Comparison of ENCODE assay signal across 11 mouse cellular contexts in the genomic region with DNA sequence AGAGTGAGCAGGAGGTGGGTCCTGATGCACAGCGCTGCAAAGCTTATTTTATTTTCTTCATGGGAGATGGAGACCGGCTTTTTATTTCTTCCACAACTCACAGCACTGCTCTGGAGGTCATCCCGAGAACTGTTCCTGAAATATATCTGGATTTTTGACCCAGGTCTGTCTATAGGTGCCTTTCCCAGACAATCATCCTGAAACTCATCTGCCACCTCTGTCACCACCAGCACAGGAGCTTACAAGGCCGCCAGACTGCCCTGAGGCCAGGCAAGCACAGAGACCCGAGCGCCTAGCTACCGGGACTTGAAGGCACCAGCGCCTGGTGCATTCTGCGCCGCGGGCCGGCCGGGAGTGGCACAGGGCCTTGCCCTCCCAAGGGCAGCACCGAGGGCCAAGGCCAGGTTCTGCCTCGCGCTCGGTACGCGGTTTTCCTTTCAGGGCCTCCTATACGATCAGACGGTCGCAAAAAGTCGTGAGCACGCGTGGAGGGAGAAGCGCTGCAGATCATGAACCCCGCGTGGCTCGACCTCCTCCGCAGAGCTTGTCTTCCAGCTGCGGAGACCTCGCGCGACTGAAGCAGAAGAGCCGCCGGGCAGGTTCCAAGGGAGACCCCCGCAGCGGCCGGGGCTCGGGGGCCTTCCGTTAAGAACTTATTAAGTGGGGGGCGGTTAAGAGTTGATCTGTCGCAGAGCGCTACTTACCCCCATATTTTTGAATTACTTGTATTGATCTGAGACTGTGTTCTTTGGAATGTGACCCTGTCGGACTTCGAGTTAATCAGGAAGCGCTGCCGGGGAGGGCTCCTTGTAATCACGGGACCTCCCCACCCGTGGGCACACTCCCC. TPM values are rescaled to one million over a fixed set of nuclear protein-coding genes. Genes with fewer than 3 reads are reported as not detected.
DNase-seq lines count a peak whose midpoint lies in the region; ATAC-seq and TF ChIP-seq lines count a peak whose summit lies in the region.
"Had no signal": no experiment of that assay in that cellular context is flagged by ENCODE, and none has a peak within 500 bp of the region (broad histone marks: within the 10 kb centered on the region; RNA-seq: fewer than 3 reads in every experiment).

No protein-coding gene starts in this region.

- TF ChIP-seq CTCF in forebrain, postnatal 0 days (IDR thresholded peaks at IDR 0.05; ENCODE audit: low read depth) = no peak
- no peak for TF ChIP-seq CTCF in midbrain, postnatal 0 days (IDR thresholded peaks at IDR 0.05)

- no peaks in the 10 kb centered on the region for H3K36me3 ChIP-seq in forebrain, postnatal 0 days (ENCODE audit: insufficient read depth)
- H3K36me3 ChIP-seq in midbrain, postnatal 0 days (ENCODE audit: insufficient read depth, low read length) = no peaks in the 10 kb centered on the region
- H3K36me3 ChIP-seq: liver, embryonic 13.5 days had no signal

- 0 out of 2 replicates have a peak overlapping the region, but pooled peaks have one; percentile 8 for H3K4me2 ChIP-seq in forebrain, postnatal 0 days (ENCODE audit: low read depth)
- peak overlapping the region; percentile 37 for H3K4me2 ChIP-seq in midbrain, postnatal 0 days (ENCODE audit: low read depth, low read length, poor library complexity, severe bottlenecking)
- H3K4me2 ChIP-seq: liver, embryonic 13.5 days had no signal

- H3K4me1 ChIP-seq in forebrain, postnatal 0 days (ENCODE audit: insufficient read depth) = no peaks in the 10 kb centered on the region
- H3K4me1 ChIP-seq in midbrain, postnatal 0 days (ENCODE audit: insufficient read depth, low read length) = peaks cover 4% of the 10 kb centered on the region; the same call in 1 of the 2 replicates
- H3K4me1 ChIP-seq: liver, embryonic 13.5 days had no signal

- 3% methylated on average over 50 of the region's 50 CpGs for WGBS in forebrain, postnatal 0 days
- WGBS in midbrain, postnatal 0 days = 4% methylated on average over 50 of the region's 50 CpGs

- H3K9ac ChIP-seq in forebrain, postnatal 0 days = no peak overlapping the region
- peak overlapping the region; percentile 36; the same call in 1 of the 2 replicates for H3K9ac ChIP-seq in midbrain, postnatal 0 days (replicated peaks; ENCODE audit: low read length, poor library complexity, severe bottlenecking)
- H3K9ac ChIP-seq: liver, embryonic 13.5 days had no signal

- peak; percentile 32 to 51 for DNase-seq in cerebellum, adult 18-20 months
- DNase-seq in cerebellum, adult 8-10 months = peak; percentile 32
- no peak for DNase-seq in forebrain, postnatal 0 days
- DNase-seq in midbrain, postnatal 0 days (ENCODE audit: low spot score) = no peak
- DNase-seq in lung, postnatal 10 days = no peak
- no peak for DNase-seq in right cerebral cortex, adult 18-20 months
- DNase-seq in spleen, postnatal 36 days (ENCODE audit: low spot score in 2 of 2) = no peak
- DNase-seq: liver, embryonic 13.5 days had no signal

- H3K27me3 ChIP-seq in forebrain, postnatal 0 days (ENCODE audit: insufficient read depth, low read length) = peaks cover 84% of the 10 kb centered on the region
- peaks cover 34% of the 10 kb centered on the region for H3K27me3 ChIP-seq in midbrain, postnatal 0 days (ENCODE audit: insufficient read depth, low read length)

- H3K4me3 ChIP-seq in forebrain, postnatal 0 days (ENCODE audit: low read depth, low read length) = no peak overlapping the region; the same call in 1 of the 2 replicates
- H3K4me3 ChIP-seq in midbrain, postnatal 0 days (ENCODE audit: low read depth, low read length) = peak overlapping the region; percentile 28
- H3K4me3 ChIP-seq: liver, embryonic 13.5 days; megakaryocyte, embryonic 14.5 days had no signal

- ATAC-seq in cerebellum, adult (ENCODE audit: insufficient number of reproducible peaks, low FRiP score, low TSS enrichment) = no peak
- ATAC-seq in forebrain, postnatal 0 days = no peak
- 0 out of 2 replicates have a peak, but pooled peaks have one; percentile 11 for ATAC-seq in midbrain, postnatal 0 days (ENCODE audit: low FRiP score)

- no peak overlapping the region for H3K27ac ChIP-seq in forebrain, postnatal 0 days (ENCODE audit: low read depth, low read length)
- H3K27ac ChIP-seq in midbrain, postnatal 0 days (ENCODE audit: low read depth, low read length) = no peak overlapping the region
- H3K27ac ChIP-seq: liver, embryonic 13.5 days had no signal

- no peaks in the 10 kb centered on the region for H3K9me3 ChIP-seq in forebrain, postnatal 0 days (ENCODE audit: low read length)
- no peaks in the 10 kb centered on the region for H3K9me3 ChIP-seq in midbrain, postnatal 0 days (ENCODE audit: low read length)
- H3K9me3 ChIP-seq: liver, embryonic 13.5 days; megakaryocyte, embryonic 14.5 days had no signal

RNA-seq across cellular contexts. Expression of a gene that starts 9.8 kb away (rescaled TPM):
- 4.5 and 9.4 TPM in 2 replicates for total RNA-seq in forebrain, postnatal 0 days (2014; rRNA removed)
- 1.3 and 1.5 TPM in 2 replicates for polyA plus RNA-seq in forebrain, postnatal 0 days (2015; fragmentation: Nextera tagmentation; extraction: Ambion mirVana)
- total RNA-seq in midbrain, postnatal 0 days (2014; rRNA removed) = 27.6 and 28.0 TPM in 2 replicates
- polyA plus RNA-seq in midbrain, postnatal 0 days (2015; fragmentation: Nextera tagmentation; extraction: Ambion mirVana) = 5.7 and 6.5 TPM in 2 replicates
- polyA plus RNA-seq: gonadal fat pad, adult 2 months; liver, embryonic 13.5 days had no signal

Comparison
In these comparisons a context has a peak if more than half of its experiments do, and no peak if none do; other contexts are left out.
1. DNase-seq: peak in cerebellum, adult 18-20 months (2 of 2) and cerebellum, adult 8-10 months (single experiment); none in forebrain, postnatal 0 days (single experiment), midbrain, postnatal 0 days (single experiment), lung, postnatal 10 days (single experiment), right cerebral cortex, adult 18-20 months (single experiment) and spleen, postnatal 36 days (0 of 2).